Mouse (Mus musculus) natural killer cell, adult 2 months (primary cell): ENCODE measurements at regions not wholly inside any gene's neighbourhood (a gene's known extent, or its start where the extent isn't known, plus 50 kb on each side); places are given as distances from the start of the nearest gene placed in this dataset.
"Not testable (repeated sequence)": the region's sequence is repeated elsewhere in the genome, so short reads cannot be mapped to it uniquely, and the experiment has no call there.

Experiments used
- DNase-seq, 2 experiments: peaks; one replicate each; pipeline ENCODE4 v3.0.0; 2022; ENCODE audit warnings: low spot score in 2 of 2

GRCm38 (mm10) chr7:59797212-59797611 lies 207.6 kb downstream of the Snurf start:
- DNase-seq, result not testable (repeated sequence)

GRCm38 (mm10) chr7:59769749-59770148 lies 235.1 kb downstream of the Snurf start:
- peak; percentile 8 to 10 for DNase-seq

DNA sequence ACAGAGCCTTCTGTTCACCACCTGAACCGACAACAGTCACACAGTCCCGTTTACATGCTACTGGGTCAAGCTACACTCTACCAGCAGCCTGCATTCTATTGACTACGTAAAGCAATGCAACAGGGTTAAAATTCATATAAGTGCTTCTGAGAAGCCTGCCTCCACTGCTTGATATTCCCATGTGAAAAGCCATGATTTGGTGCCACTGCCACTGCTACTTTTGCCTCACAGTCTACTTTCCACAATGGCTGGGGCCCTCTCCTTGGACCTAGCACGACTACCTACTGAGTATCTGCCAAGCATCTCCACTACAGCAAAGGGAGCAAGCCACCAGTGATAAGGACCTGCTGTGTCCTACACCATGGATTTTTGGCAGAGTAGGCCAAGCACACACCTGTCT lies 236.2 kb downstream of the Snurf start:
- peak in 1 of 2 experiments; percentile 15 for DNase-seq

- peak in 1 of 2 experiments; percentile 1 for DNase-seq
These were observed 237.5 kb downstream of the Snurf start for GRCm38 (mm10) chr7:59767325-59767724.
